Mouse (Mus musculus) adrenal gland, adult (tissue): ENCODE data around the gene Tsnaxip1.

Experiments
- DNase-seq, 2 experiments: peaks; one replicate each; pipeline ENCODE4 v3.0.0; 2022 to 2023; ENCODE audit warnings: low spot score in 1 of 2; ENCODE audit not compliant: inconsistent age in 2 of 2

Tsnaxip1 gene

GRCm38 (mm10) chr8:105859314-105859713 is 31.8 kb downstream of the Tsnaxip1 start:
- DNase-seq, result peak in 1 of 2 experiments; percentile 56

DNA sequence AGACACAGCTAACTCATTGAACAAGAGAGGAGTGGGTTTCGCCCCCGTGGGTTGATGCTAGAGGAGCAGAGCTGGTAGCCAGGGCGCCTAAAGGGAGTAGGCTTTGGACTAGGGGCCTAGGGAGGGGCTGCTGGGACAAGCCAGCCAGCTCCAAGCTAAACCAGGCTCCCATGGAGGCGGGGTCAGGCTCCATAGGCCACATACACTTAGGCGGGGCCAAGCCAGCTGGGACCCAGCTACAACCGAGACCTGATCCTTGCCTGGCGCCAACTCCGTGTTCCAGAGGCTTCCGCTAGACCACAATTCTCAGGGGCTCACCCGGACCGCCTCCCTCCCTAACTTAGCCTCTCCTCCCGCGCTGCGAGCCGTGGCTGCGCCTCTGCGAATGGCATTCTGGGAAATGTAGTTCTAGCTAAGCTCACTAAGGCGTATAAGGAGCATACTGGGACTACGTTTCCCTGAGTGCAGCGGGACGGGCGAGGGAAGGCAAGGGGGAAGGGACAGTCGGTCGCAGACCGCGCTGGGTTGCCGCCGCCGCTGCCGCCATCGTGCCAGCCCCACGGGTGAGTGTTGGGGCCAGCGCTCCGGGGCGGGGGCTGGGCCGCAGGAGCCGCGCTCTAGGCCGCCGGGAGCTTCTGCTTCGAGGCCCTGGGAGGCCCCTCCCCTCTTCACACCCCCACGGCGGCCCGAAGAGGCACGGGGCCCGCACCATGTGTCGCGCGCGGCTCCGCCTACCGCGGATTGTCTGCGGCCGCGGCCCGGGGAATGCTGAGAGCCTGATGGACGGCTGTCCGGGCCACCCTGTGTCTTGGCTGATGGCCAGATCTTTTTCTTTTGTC is 32.8 kb downstream of the Tsnaxip1 start, which contains the start of gene Nutf2:
TSS of gene Nutf2 (plus strand) at position 438 of the 839 bp plus-strand sequence.
- DNase-seq, result peak; percentile 97 to 98

DNA sequence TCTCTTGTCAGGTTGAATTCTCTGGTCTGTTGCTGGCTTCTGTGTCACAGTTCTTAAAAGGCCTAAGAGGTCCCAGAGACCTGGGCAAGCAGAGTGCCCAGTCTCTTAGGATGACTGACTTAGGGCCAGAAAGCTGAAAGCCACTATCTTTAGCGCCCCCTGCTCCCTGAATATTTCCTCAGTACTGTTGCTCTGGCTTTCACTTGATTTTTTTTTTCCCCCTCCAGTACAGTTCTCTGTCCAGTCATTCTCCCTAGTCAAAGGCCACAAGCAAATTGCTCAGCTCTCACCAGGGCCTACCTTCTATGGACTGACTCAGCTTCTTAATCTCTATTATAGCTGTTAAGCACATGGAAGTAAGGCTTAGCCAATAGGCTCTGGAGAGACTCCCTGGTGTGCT is 34.4 kb downstream of the Tsnaxip1 start:
- DNase-seq, result peak in 1 of 2 experiments; percentile 76

GRCm38 (mm10) chr8:105866364-105867029 is 39.0 kb downstream of the Tsnaxip1 start:
- no peak for DNase-seq

GRCm38 (mm10) chr8:105874301-105874700 is 46.8 kb downstream of the Tsnaxip1 start:
- peak in 1 of 2 experiments; percentile 68 for DNase-seq

DNA sequence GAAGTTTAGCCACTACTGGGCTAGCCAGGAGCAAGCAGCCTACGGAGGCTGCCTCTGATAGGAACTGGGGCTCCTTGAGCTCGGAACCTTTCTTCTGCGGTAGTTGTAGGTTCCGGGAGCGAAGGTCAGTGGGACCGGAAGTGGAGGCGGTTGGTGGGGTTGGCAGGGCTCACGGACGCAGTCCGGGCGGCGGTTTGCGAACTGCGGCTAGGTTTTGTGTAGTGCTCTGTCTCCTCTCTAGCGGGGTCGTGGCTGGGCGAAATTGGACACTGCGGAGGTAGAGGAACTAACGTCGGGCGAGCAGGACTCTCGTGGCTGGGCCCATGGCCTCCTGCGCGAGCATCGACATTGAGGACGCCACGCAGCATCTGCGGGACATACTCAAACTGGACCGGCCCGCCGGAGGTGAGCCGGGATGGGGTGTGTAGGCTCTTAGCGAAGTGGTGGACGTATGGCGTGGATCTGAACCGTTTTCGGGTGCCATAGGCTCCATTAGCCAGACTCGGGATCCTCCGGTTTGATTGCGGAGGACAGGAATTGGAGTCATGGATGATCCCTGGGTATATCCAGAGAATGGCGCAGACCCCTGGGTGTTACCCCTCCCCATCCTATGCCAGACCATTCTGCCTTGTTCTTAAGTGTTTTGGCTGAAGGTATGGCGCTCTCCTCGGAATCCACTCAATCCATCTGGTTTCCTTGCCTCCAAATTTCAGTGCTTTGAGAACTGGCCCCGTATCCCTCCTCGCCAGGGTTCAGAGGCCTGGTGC is 53.4 kb downstream of the Tsnaxip1 start, which contains the start of gene Edc4:
TSS of gene Edc4 (plus strand) at position 128 of the 767 bp plus-strand sequence.
- peak; percentile 82 to 96 for DNase-seq

DNA sequence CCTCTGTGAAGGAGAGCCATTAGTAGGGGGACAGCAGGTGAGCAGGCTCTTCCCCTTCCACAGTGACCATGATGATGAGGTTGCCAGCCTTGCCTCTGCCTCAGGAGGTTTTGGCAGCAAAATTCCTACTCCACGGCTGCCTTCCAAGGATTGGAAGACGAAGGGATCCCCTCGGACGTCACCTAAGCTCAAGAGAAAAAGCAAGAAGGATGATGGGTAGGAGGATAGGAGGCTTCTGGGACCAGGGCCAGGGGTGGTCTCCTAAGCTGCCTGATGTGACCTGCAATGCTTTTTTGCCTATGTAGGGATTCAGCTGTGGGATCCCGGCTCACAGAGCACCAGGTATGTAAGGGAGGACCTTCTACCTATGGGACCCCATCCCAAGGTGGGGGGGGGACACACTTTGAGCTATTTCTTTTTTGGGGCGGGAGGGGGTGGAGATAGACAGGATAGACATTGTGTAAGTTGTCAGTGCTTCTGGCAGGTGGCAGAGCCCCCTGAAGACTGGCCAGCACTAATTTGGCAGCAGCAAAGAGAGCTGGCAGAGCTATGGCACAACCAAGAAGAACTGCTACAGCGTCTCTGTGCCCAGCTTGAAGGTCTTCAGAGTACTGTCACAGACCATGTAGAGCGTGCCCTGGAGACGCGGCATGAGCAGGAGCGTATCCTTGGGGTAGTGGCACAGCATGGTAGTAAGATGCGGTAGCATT is 62.4 kb downstream of the Tsnaxip1 start:
- DNase-seq, result no peak

DNA sequence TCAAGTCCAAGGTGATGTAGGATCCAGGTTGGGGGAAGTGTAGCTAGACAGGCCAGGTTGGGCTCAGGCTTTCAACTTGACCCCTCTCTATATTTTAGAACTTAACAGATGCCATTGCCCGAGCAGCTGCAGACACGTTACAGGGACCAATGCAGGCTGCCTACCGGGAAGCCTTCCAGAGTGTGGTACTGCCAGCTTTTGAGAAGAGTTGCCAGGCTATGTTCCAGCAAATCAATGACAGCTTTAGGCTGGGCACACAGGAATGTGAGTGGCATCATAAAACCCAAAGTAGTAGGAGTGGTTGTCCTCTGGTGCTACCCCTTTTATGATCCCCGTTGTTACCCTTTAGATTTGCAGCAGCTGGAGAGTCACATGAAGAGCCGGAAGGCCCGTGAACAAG is 63.3 kb downstream of the Tsnaxip1 start:
- no peak for DNase-seq

GRCm38 (mm10) chr8:105892432-105892831 is 64.9 kb downstream of the Tsnaxip1 start:
- peak; percentile 35 to 64 for DNase-seq

GRCm38 (mm10) chr8:105893339-105893738 is 65.8 kb downstream of the Tsnaxip1 start, which contains the start of gene Nrn1l:
Gene Nrn1l, plus strand, starts transcription at chr8:105893567.
- peak; percentile 71 to 84 for DNase-seq
